Mouse (Mus musculus) heart, adult 2 months (tissue): ENCODE measurements around the gene Zmiz1. TPM values are rescaled to one million over a fixed set of nuclear protein-coding genes. Genes with fewer than 3 reads are reported as not detected.

Experiments used
- DNase-seq, 2 experiments: peaks; one replicate each; pipeline ENCODE4 v3.0.0; 2021
- H3K27ac ChIP-seq: fragments of 200-600 bp; 2 replicates; pipeline ENCODE4 v1.8.1; 2022
- H3K27me3 ChIP-seq: fragments of 200-500 bp; 2 replicates; pipeline ENCODE4 v1.6.1; 2012; ENCODE audit warnings: mild to moderate bottlenecking, low read length, inconsistent platforms, mixed read lengths; ENCODE audit not compliant: control insufficient read depth, insufficient read depth
- H3K36me3 ChIP-seq: fragments of 200-500 bp; 2 replicates; pipeline ENCODE4 v1.6.1; 2012; ENCODE audit warnings: low read length, inconsistent platforms; ENCODE audit not compliant: control insufficient read depth, insufficient read depth
- H3K4me1 ChIP-seq: fragments of 200-500 bp; 2 replicates; pipeline ENCODE4 v1.6.1; 2011; ENCODE audit warnings: low read length; ENCODE audit not compliant: control insufficient read depth, insufficient read depth
- H3K4me3 ChIP-seq: fragments of 200-600 bp; 2 replicates; pipeline ENCODE4 v1.8.1; 2022
- H3K79me2 ChIP-seq: fragments of 200-500 bp; replicated peaks from 2 replicates; pipeline ENCODE4 v1.6.1; 2012; ENCODE audit warnings: mild to moderate bottlenecking, inconsistent platforms, low read length, moderate library complexity, mixed read lengths; ENCODE audit not compliant: control insufficient read depth, insufficient read depth
- H3K9ac ChIP-seq: fragments of 200-500 bp; 2 replicates; pipeline ENCODE4 v1.6.1; 2012; ENCODE audit warnings: low read depth, mild to moderate bottlenecking, control low read depth, inconsistent platforms, low read length, mixed read lengths
- CTCF ChIP-seq: fragments of 200-600 bp; IDR thresholded peaks from 2 replicates; pipeline ENCODE4 v1.8.1; 2022; ENCODE audit warnings: antibody characterized with exemption, mild to moderate bottlenecking, moderate library complexity
- EP300 ChIP-seq: fragments of 200-500 bp; IDR thresholded peaks from 2 replicates; pipeline ENCODE4 v1.6.1; 2011; ENCODE audit warnings: low read depth, low read length, control low read depth; ENCODE audit not compliant: insufficient read depth
- POLR2A ChIP-seq: fragments of 200-500 bp; IDR thresholded peaks from 2 replicates; pipeline ENCODE4 v1.6.1; 2011; ENCODE audit warnings: mild to moderate bottlenecking, low read depth, low read length, control low read depth; ENCODE audit not compliant: insufficient read depth
- WGBS: fragments of 180-500 bp; shearing (Covaris S2); methylation state at CpG from one replicate; pipeline ENCODE4 v1.1.7; 2018; 5-methylcytosine and 5-hydroxymethylcytosine counted together
- intact Hi-C: fragments of 180-260 bp; cut with DNase I; formaldehyde crosslinking; loops from one replicate; pipeline ENCODE4 v1.15.1; 2025
- polyA plus RNA-seq: library from polyadenylated mRNA; depleted of rRNA; stranded (reverse); fragments of >200 nt; gene quantifications from 2 replicates; pipeline ENCODE4 v1.2.3, GENCODE M21; 2012
- total RNA-seq, 2 experiments: library from RNA; stranded (reverse); gene quantifications; 2 replicates each; pipeline ENCODE4 v1.2.3; 2021

Zmiz1 gene
- total and polyA plus RNA-seq, 3 experiments, result 27.1 to 42.0 (median 40.7) TPM

DNA sequence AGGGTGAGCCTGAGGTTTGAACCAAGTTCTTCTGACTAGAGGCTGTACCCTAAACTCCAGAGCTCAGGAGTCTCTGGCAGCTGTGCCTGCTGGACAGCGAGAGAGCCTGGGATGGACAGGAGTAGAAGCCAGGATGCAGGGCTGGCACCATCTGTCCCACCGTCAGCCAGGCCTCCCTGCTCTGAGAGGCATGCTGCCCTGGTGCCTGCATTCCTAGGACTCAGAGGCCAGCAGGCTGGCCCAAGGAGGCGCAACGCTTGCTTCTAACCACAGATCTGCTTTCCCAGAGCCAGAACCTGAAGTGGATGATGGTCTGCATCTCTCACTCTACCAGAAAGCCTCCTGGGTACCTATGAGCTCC is 76.6 kb downstream of the Zmiz1 start:
- Histone ChIP-seq H3K27me3 (no peaks in the 10 kb centered on the region), H3K79me2 (peaks cover 6% of the 10 kb centered on the region; the same call in 1 of the 2 replicates), H3K36me3 (peaks cover 3% of the 10 kb centered on the region), H3K9ac (no peak overlapping the region), H3K4me1 (peaks cover 35% of the 10 kb centered on the region), H3K27ac (peak overlapping the region; percentile 62), H3K4me3 (no peak overlapping the region)
- peak in 1 of 2 experiments; percentile 44 for DNase-seq
- intact Hi-C loops, result no loop called here
- WGBS, result 60% methylated on average over 4 of the region's 4 CpGs
- TF ChIP-seq EP300 (no peak), CTCF (no peak), POLR2A (no peak)

- H3K27ac ChIP-seq, result no peak overlapping the region
- no peak overlapping the region for H3K4me3 ChIP-seq
- no peaks in the 10 kb centered on the region for H3K27me3 ChIP-seq
- no peak overlapping the region for H3K9ac ChIP-seq
- H3K4me1 ChIP-seq, result peaks cover 37% of the 10 kb centered on the region
- H3K36me3 ChIP-seq, result peaks cover 3% of the 10 kb centered on the region
- peaks cover 4% of the 10 kb centered on the region; the same call in 1 of the 2 replicates for H3K79me2 ChIP-seq
- TF ChIP-seq EP300 (no peak), POLR2A (no peak), CTCF (no peak)
- whole genome bisulfite sequencing, result 87% methylated on average over 8 of the region's 8 CpGs
- no peak for DNase-seq
- intact Hi-C loops, result no loop called here
Measured at GRCm38 (mm10) chr14:25536476-25536875, 77.5 kb downstream of the Zmiz1 start.

DNA sequence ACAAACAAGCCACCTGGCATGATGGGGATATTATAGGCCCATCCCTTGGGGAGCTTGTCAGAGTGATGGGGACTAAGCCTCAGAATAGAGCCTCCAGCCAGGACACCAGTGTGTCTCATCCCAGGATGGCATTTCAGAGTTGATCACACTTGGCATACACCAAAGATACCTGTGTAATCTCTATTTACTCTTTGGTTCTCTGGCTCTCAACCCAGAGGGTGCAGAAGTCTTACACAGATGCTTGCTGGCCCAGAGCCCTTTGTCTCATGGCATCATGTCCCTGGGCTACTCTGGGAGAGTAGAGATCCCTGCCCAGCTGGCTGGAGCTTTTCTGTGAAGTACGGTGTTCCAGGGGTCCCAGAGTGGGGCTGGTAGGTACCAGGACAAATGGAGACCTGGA is 78.4 kb downstream of the Zmiz1 start:
- Histone ChIP-seq H3K9ac (no peak overlapping the region), H3K27me3 (no peaks in the 10 kb centered on the region), H3K27ac (no peak overlapping the region), H3K4me1 (peaks cover 35% of the 10 kb centered on the region), H3K4me3 (no peak overlapping the region), H3K79me2 (peaks cover 2% of the 10 kb centered on the region; the same call in 1 of the 2 replicates), H3K36me3 (peaks cover 3% of the 10 kb centered on the region)
- no peak for DNase-seq
- TF ChIP-seq EP300 (no peak), CTCF (no peak), POLR2A (no peak)
- intact Hi-C loops, result no loop called here
- 93% methylated on average over 1 of the region's 1 CpGs for WGBS

DNA sequence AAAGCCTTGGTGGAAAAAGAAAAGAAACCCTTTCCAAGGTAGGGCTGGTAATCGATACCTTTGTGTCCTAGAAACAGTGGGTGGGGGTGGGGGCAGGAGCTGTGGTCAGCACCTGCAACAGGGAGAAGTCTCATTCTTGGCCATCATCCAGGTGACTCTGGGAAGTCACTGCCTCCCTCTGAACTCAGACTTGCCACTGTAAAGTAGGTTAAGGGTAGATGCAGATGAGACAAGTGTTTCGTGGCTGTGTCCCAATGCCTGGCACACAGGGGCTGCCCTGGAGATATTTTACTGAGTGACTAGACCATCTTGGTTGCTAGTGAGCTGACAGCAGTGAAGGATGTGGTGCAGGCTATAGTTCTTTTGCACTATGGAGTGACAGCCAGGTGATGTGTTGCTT is 79.5 kb downstream of the Zmiz1 start:
- intact Hi-C loops, result no loop called here
- DNase-seq, result no peak
- peaks cover 26% of the 10 kb centered on the region for H3K4me1 ChIP-seq
- no peak overlapping the region for H3K4me3 ChIP-seq
- H3K27ac ChIP-seq, result no peak overlapping the region
- TF ChIP-seq EP300 (no peak), CTCF (no peak), POLR2A (no peak)
- H3K27me3 ChIP-seq, result no peaks in the 10 kb centered on the region
- peaks cover 2% of the 10 kb centered on the region; the same call in 1 of the 2 replicates for H3K79me2 ChIP-seq
- peaks cover 3% of the 10 kb centered on the region for H3K36me3 ChIP-seq
- H3K9ac ChIP-seq, result no peak overlapping the region
- WGBS, result 67% methylated on average over 2 of the region's 2 CpGs

DNA sequence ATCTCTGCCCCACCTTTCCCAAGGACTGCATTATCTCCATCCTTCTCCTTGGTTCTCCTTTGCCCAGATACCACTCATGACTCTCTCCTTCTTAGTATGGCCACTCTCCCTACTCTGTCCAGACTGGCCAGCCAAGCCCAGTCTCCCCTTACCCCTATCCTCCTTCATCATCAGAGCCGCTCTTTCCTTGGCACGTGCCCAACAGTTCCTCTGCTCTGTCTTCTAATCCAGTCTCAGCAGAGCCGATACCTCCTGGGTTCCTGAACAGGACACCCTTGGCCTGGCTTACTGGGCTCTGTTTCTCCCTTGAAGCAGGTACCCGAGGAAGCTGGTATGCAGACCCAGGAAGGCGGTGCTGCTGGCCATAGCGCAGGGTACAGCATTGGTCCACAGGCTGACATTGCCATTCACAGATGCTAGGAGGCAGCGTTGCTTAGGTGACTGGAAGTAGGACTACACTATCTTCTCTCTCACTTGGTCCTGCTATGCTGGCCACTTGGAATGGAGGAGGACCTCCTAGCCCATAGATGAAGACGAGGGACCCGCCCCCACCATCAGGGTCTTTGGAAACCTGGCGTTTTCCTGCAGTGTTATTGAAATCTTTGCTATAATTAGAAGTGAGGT is 80.6 kb downstream of the Zmiz1 start:
- H3K27ac ChIP-seq, result no peak overlapping the region
- peaks cover 2% of the 10 kb centered on the region; the same call in 1 of the 2 replicates for H3K79me2 ChIP-seq
- no peak for DNase-seq
- WGBS, result 69% methylated on average over 10 of the region's 10 CpGs
- H3K27me3 ChIP-seq, result no peaks in the 10 kb centered on the region
- TF ChIP-seq CTCF (peak; percentile 18; the same call in 1 of the 2 replicates), POLR2A (no peak), EP300 (no peak)
- H3K36me3 ChIP-seq, result peaks cover under 1% of the 10 kb centered on the region
- peaks cover 17% of the 10 kb centered on the region for H3K4me1 ChIP-seq
- no peak overlapping the region for H3K9ac ChIP-seq
- intact Hi-C loops, result loop anchor here (10.0 kb wide), 1 partner anchor 495 kb away; no protein-coding TSS in a partner anchor
- H3K4me3 ChIP-seq, result no peak overlapping the region

DNA sequence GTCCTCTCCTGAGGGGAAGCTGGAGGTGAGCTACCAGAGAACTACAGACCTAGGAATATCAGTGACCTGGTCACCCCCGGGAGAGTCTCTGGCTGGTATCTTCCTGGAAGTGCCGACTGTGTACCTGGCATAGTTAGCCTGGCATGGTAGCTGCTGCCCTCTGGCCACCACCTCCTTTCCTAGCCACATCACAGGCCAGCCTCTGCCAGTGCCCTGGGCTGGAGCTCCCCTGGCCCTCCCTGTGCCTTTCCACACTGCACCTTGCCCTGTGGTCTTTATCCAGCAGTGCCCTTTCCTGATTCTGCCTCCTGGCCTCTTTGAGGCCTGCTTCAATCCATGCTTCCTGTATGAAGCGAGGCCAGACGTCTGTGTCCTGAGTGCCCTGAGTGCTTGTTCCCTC is 81.2 kb downstream of the Zmiz1 start:
- peaks cover 13% of the 10 kb centered on the region for H3K4me1 ChIP-seq
- TF ChIP-seq POLR2A, result no peak
- no peak for TF ChIP-seq EP300
- no peak for TF ChIP-seq CTCF
- no peak overlapping the region for H3K9ac ChIP-seq
- no peaks in the 10 kb centered on the region for H3K27me3 ChIP-seq
- peaks cover 2% of the 10 kb centered on the region; the same call in 1 of the 2 replicates for H3K79me2 ChIP-seq
- intact Hi-C loops, result loop anchor here (10.0 kb wide), 1 partner anchor 495 kb away; no protein-coding TSS in a partner anchor
- DNase-seq, result no peak
- 42% methylated on average over 4 of the region's 4 CpGs for WGBS
- H3K36me3 ChIP-seq, result no peaks in the 10 kb centered on the region
- no peak overlapping the region for H3K4me3 ChIP-seq
- H3K27ac ChIP-seq, result 0 out of 2 replicates have a peak overlapping the region, but pooled peaks have one; percentile 20
